Mouse (Mus musculus) left cerebral cortex, postnatal 14 days (tissue): ENCODE measurements around the gene Tcp10c. TPM values are rescaled to one million over a fixed set of nuclear protein-coding genes. Genes with fewer than 3 reads are reported as not detected.

Source experiments
- total RNA-seq, 2 experiments: library from RNA; stranded (reverse); gene quantifications; 2 replicates each; pipeline ENCODE4 v1.2.3; 2021

The Tcp10c gene
- total RNA-seq, 2 experiments from 2014 or later = not detected

Other genes with a start within 250 kb of the Tcp10c start
- gene Unc93a, start 222.8 kb upstream of the Tcp10c start, total RNA-seq = not detected
- gene Smok2a, start 133.4 kb upstream of the Tcp10c start, total RNA-seq = not detected
- gene Smok2b, start 124.3 kb upstream of the Tcp10c start, total RNA-seq = not detected